Mouse (Mus musculus) limb, embryonic 13.5 days (tissue): ENCODE measurements around the gene Hadh. TPM values are rescaled to one million over a fixed set of nuclear protein-coding genes. Genes with fewer than 3 reads are reported as not detected.

Experiments used
- ATAC-seq: fragments of 200-750 bp; cut with Nextera tagmentation; 2 replicates; pipeline ENCODE4 v1.8.0; 2017; ENCODE audit warnings: low read depth, moderate number of reproducible peaks, moderate TSS enrichment; ENCODE audit not compliant: low FRiP score
- H3K27ac ChIP-seq: fragments of 300-500 bp; sonication (generic); 2 replicates; pipeline ENCODE4 v1.5.1; 2015; ENCODE audit warnings: inconsistent platforms, mild to moderate bottlenecking, moderate library complexity
- H3K27me3 ChIP-seq: fragments of 300-500 bp; sonication (generic); 2 replicates; pipeline ENCODE4 v1.6.1; 2015; ENCODE audit warnings: mild to moderate bottlenecking, inconsistent platforms
- H3K36me3 ChIP-seq: fragments of 300-500 bp; sonication (generic); 2 replicates; pipeline ENCODE4 v1.6.1; 2015; ENCODE audit warnings: inconsistent platforms, mild to moderate bottlenecking, moderate library complexity
- H3K4me1 ChIP-seq: fragments of 300-500 bp; sonication (generic); 2 replicates; pipeline ENCODE4 v1.6.1; 2015; ENCODE audit warnings: inconsistent platforms
- H3K4me2 ChIP-seq: fragments of 300-500 bp; sonication (generic); replicated peaks from 2 replicates; pipeline ENCODE4 v1.6.1; 2015; ENCODE audit warnings: inconsistent platforms, mild to moderate bottlenecking, moderate library complexity
- H3K4me3 ChIP-seq: fragments of 300-500 bp; sonication (generic); 2 replicates; pipeline ENCODE4 v1.5.1; 2015; ENCODE audit warnings: moderate library complexity, mild to moderate bottlenecking, inconsistent platforms
- H3K9ac ChIP-seq: fragments of 300-500 bp; sonication (generic); 2 replicates; pipeline ENCODE4 v1.6.1; 2015; ENCODE audit warnings: mild to moderate bottlenecking, inconsistent platforms
- H3K9me3 ChIP-seq: fragments of 300-500 bp; sonication (generic); 2 replicates; pipeline ENCODE4 v1.6.1; 2016; ENCODE audit warnings: inconsistent platforms
- WGBS: fragments of 180-500 bp; shearing (Covaris S2); methylation state at CpG from one replicate; pipeline ENCODE4 v1.1.7; 2015; 5-methylcytosine and 5-hydroxymethylcytosine counted together
- polyA plus RNA-seq: library from polyadenylated mRNA; unstranded; fragments of >200 nt; fragmentation: Nextera tagmentation; extraction: Ambion mirVana; gene quantifications from 2 replicates; pipeline ENCODE4 v1.2.1, GENCODE M21; 2015

The Hadh gene
- polyA plus RNA-seq, 1 experiment from 2014 or later: 118 TPM

GRCm38 (mm10) chr3:131266366-131267050 is 5.4 kb downstream of the Hadh start:
- Histone ChIP-seq H3K36me3 (peaks cover 44% of the 10 kb centered on the region), H3K4me1 (peaks cover 38% of the 10 kb centered on the region), H3K9ac (no peak overlapping the region), H3K27me3 (no peaks in the 10 kb centered on the region), H3K4me2 (no peak overlapping the region), H3K9me3 (peaks cover 3% of the 10 kb centered on the region), H3K27ac (no peak overlapping the region), H3K4me3 (no peak overlapping the region)
- ATAC-seq: no peak
- WGBS: 80% methylated on average over 3 of the region's 3 CpGs

- Histone ChIP-seq H3K4me1 (peaks cover 30% of the 10 kb centered on the region), H3K4me3 (no peak overlapping the region), H3K27me3 (no peaks in the 10 kb centered on the region), H3K27ac (no peak overlapping the region), H3K4me2 (no peak overlapping the region), H3K36me3 (peaks cover 52% of the 10 kb centered on the region), H3K9me3 (peaks cover 13% of the 10 kb centered on the region), H3K9ac (no peak overlapping the region)
- 87% methylated on average over 8 of the region's 8 CpGs for WGBS
- ATAC-seq: no peak
Observed at GRCm38 (mm10) chr3:131265516-131265915, 6.4 kb downstream of the Hadh start.

GRCm38 (mm10) chr3:131263766-131264486 is 8.0 kb downstream of the Hadh start:
- peaks cover 15% of the 10 kb centered on the region for H3K9me3 ChIP-seq
- H3K4me1 ChIP-seq: peaks cover 16% of the 10 kb centered on the region; the same call in 1 of the 2 replicates
- WGBS: 89% methylated on average over 15 of the region's 15 CpGs
- H3K4me3 ChIP-seq: no peak overlapping the region
- H3K4me2 ChIP-seq: no peak overlapping the region
- H3K27me3 ChIP-seq: no peaks in the 10 kb centered on the region
- H3K27ac ChIP-seq: no peak overlapping the region
- H3K9ac ChIP-seq: no peak overlapping the region
- ATAC-seq: no peak
- H3K36me3 ChIP-seq: peaks cover 52% of the 10 kb centered on the region

- no peak for ATAC-seq
- no peak overlapping the region for H3K4me2 ChIP-seq
- no peaks in the 10 kb centered on the region for H3K27me3 ChIP-seq
- WGBS: 98% methylated on average over 6 of the region's 6 CpGs
- no peak overlapping the region for H3K9ac ChIP-seq
- H3K9me3 ChIP-seq: peaks cover 15% of the 10 kb centered on the region
- H3K4me1 ChIP-seq: 0 out of 2 replicates have a peak, but pooled peaks cover 3% of the 10 kb centered on the region
- peaks cover 46% of the 10 kb centered on the region for H3K36me3 ChIP-seq
- H3K27ac ChIP-seq: no peak overlapping the region
- no peak overlapping the region for H3K4me3 ChIP-seq
Observed at GRCm38 (mm10) chr3:131260418-131260817, 11.5 kb downstream of the Hadh start.

- WGBS: 87% methylated on average over 9 of the region's 9 CpGs
- no peak overlapping the region for H3K27ac ChIP-seq
- no peak overlapping the region for H3K4me2 ChIP-seq
- H3K9me3 ChIP-seq: peaks cover 15% of the 10 kb centered on the region
- H3K4me1 ChIP-seq: 0 out of 2 replicates have a peak, but pooled peaks cover 3% of the 10 kb centered on the region
- no peak overlapping the region for H3K9ac ChIP-seq
- no peak overlapping the region for H3K4me3 ChIP-seq
- ATAC-seq: no peak
- H3K27me3 ChIP-seq: no peaks in the 10 kb centered on the region
- peaks cover 37% of the 10 kb centered on the region for H3K36me3 ChIP-seq
Observed at GRCm38 (mm10) chr3:131259392-131259965, 12.4 kb downstream of the Hadh start.

GRCm38 (mm10) chr3:131258921-131259320 is 13.0 kb downstream of the Hadh start:
- Histone ChIP-seq H3K4me2 (no peak overlapping the region), H3K36me3 (peaks cover 35% of the 10 kb centered on the region), H3K9ac (no peak overlapping the region), H3K9me3 (peaks cover 16% of the 10 kb centered on the region), H3K4me3 (no peak overlapping the region), H3K27me3 (no peaks in the 10 kb centered on the region), H3K4me1 (0 out of 2 replicates have a peak, but pooled peaks cover 3% of the 10 kb centered on the region), H3K27ac (no peak overlapping the region)
- 86% methylated on average over 3 of the region's 3 CpGs for WGBS
- no peak for ATAC-seq

GRCm38 (mm10) chr3:131255399-131255981 is 16.4 kb downstream of the Hadh start:
- Histone ChIP-seq H3K4me1 (0 out of 2 replicates have a peak, but pooled peaks cover 3% of the 10 kb centered on the region), H3K36me3 (peaks cover 14% of the 10 kb centered on the region), H3K4me3 (no peak overlapping the region), H3K9ac (no peak overlapping the region), H3K4me2 (no peak overlapping the region), H3K27ac (no peak overlapping the region), H3K9me3 (peaks cover 8% of the 10 kb centered on the region; the same call in 1 of the 2 replicates), H3K27me3 (no peaks in the 10 kb centered on the region)
- 96% methylated on average over 3 of the region's 3 CpGs for WGBS
- no peak for ATAC-seq

GRCm38 (mm10) chr3:131254991-131255390 is 16.9 kb downstream of the Hadh start:
- 95% methylated on average over 4 of the region's 4 CpGs for WGBS
- Histone ChIP-seq H3K9ac (no peak overlapping the region), H3K27ac (no peak overlapping the region), H3K4me2 (no peak overlapping the region), H3K36me3 (peaks cover 14% of the 10 kb centered on the region), H3K9me3 (peaks cover 6% of the 10 kb centered on the region; the same call in 1 of the 2 replicates), H3K4me1 (0 out of 2 replicates have a peak, but pooled peaks cover 3% of the 10 kb centered on the region), H3K4me3 (no peak overlapping the region), H3K27me3 (no peaks in the 10 kb centered on the region)
- no peak for ATAC-seq

- H3K4me3 ChIP-seq: no peak overlapping the region
Observed at GRCm38 (mm10) chr3:131251601-131252000, 20.3 kb downstream of the Hadh start.

GRCm38 (mm10) chr3:131250978-131251377 is 20.9 kb downstream of the Hadh start:
- WGBS: 85% methylated on average over 13 of the region's 13 CpGs
- no peak overlapping the region for H3K4me3 ChIP-seq
- no peak overlapping the region for H3K4me2 ChIP-seq
- no peaks in the 10 kb centered on the region for H3K4me1 ChIP-seq
- H3K9ac ChIP-seq: no peak overlapping the region
- no peak overlapping the region for H3K27ac ChIP-seq
- no peaks in the 10 kb centered on the region for H3K27me3 ChIP-seq
- H3K36me3 ChIP-seq: peaks cover 48% of the 10 kb centered on the region
- H3K9me3 ChIP-seq: peaks cover 6% of the 10 kb centered on the region; the same call in 1 of the 2 replicates
- ATAC-seq: no peak

More at GRCm38 (mm10) chr3:131251601-131252000, 20.3 kb downstream of the Hadh start:
- no peaks in the 10 kb centered on the region for H3K27me3 ChIP-seq
- no peak overlapping the region for H3K27ac ChIP-seq
- no peak overlapping the region for H3K4me2 ChIP-seq
- WGBS: 92% methylated on average over 7 of the region's 7 CpGs
- 0 out of 2 replicates have a peak, but pooled peaks cover 1% of the 10 kb centered on the region for H3K4me1 ChIP-seq
- ATAC-seq: no peak
- no peak overlapping the region for H3K9ac ChIP-seq
- peaks cover 46% of the 10 kb centered on the region for H3K36me3 ChIP-seq
- peaks cover 6% of the 10 kb centered on the region; the same call in 1 of the 2 replicates for H3K9me3 ChIP-seq

- WGBS: 73% methylated on average over 2 of the region's 2 CpGs
- H3K4me1 ChIP-seq: peaks cover 3% of the 10 kb centered on the region; the same call in 1 of the 2 replicates
- H3K4me2 ChIP-seq: no peak overlapping the region
- H3K9ac ChIP-seq: no peak overlapping the region
- no peak for ATAC-seq
- H3K27me3 ChIP-seq: no peaks in the 10 kb centered on the region
- peaks cover 48% of the 10 kb centered on the region for H3K36me3 ChIP-seq
- H3K4me3 ChIP-seq: no peak overlapping the region
- no peak overlapping the region for H3K27ac ChIP-seq
- peaks cover 6% of the 10 kb centered on the region; the same call in 1 of the 2 replicates for H3K9me3 ChIP-seq
Observed at GRCm38 (mm10) chr3:131250283-131250682, 21.6 kb downstream of the Hadh start.
